Mouse (Mus musculus): ENCODE measurements around the gene Zfp628. TPM values are rescaled to one million over a fixed set of nuclear protein-coding genes. Genes with fewer than 3 reads are reported as not detected.

Zfp628 gene
- polyA plus RNA-seq, 1 experiment from 2014 or later = 3.9 TPM

DNA sequence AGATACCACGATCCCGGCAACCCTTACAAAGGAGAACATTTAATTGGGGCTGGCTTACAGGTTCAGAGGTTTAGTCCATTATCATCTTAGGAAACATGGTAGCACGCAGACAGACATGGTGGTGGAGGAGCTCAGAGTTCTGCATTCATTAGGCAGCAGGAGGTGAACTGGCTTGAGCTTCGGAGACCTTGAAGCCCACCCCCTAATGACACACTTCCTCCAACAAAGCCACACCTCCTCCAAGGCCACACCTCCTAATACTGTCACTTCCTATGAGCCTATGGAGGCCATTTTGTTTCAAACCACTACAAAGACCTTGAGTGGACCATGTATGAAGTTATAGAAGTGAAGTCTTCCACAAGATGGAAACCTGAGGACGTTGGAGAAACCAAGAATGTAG, 2.8 kb upstream of the Zfp628 start:
- no peak overlapping the region for H3K4me2 ChIP-seq (ENCODE audit: low read length)
- peaks cover 8% of the 10 kb centered on the region; the same call in 1 of the 2 replicates for H3K4me1 ChIP-seq (replicated peaks; ENCODE audit: insufficient read depth, low read length)
- no peak for TF ChIP-seq CTCF (IDR thresholded peaks at IDR 0.05; ENCODE audit: low read depth)
- H3K27ac ChIP-seq = no peak overlapping the region
- H3K9ac ChIP-seq (ENCODE audit: low read depth, low read length) = no peak overlapping the region
- no peak overlapping the region for H3K4me3 ChIP-seq (replicated peaks; ENCODE audit: low read depth, low read length)
- no peaks in the 10 kb centered on the region for H3K36me3 ChIP-seq (ENCODE audit: insufficient read depth, low read length)
- H3K27me3 ChIP-seq (ENCODE audit: insufficient read depth, low read length) = no peaks in the 10 kb centered on the region
- H3K9me3 ChIP-seq (replicated peaks; ENCODE audit: low read length) = no peaks in the 10 kb centered on the region
- no peak for ATAC-seq (replicated peaks; ENCODE audit: low FRiP score, low read depth)
- peak; percentile 24 for DNase-seq (ENCODE audit: low spot score)
- WGBS = 75% methylated on average over 5 of the region's 5 CpGs

GRCm38 (mm10) chr7:4915669-4916416, 826 bp downstream of the Zfp628 start:
- WGBS = 6% methylated on average over 14 of the region's 14 CpGs
- DNase-seq (ENCODE audit: low spot score) = peak; percentile 84
- Histone ChIP-seq H3K27ac (peak overlapping the region; percentile 97), H3K4me1 (replicated peaks; ENCODE audit: insufficient read depth, low read length) (peaks cover 8% of the 10 kb centered on the region; the same call in 1 of the 2 replicates), H3K4me2 (ENCODE audit: low read length) (peak overlapping the region; percentile 79), H3K27me3 (ENCODE audit: insufficient read depth, low read length) (no peaks in the 10 kb centered on the region), H3K9me3 (replicated peaks; ENCODE audit: low read length) (no peaks in the 10 kb centered on the region), H3K4me3 (replicated peaks; ENCODE audit: low read depth, low read length) (peak overlapping the region; percentile 79), H3K36me3 (ENCODE audit: insufficient read depth, low read length) (peaks cover 31% of the 10 kb centered on the region), H3K9ac (ENCODE audit: low read depth, low read length) (peak overlapping the region; percentile 88)
- no peak for TF ChIP-seq CTCF (IDR thresholded peaks at IDR 0.05; ENCODE audit: low read depth)
- peak; percentile 30; the same call in 1 of the 2 replicates for ATAC-seq (replicated peaks; ENCODE audit: low FRiP score, low read depth)

DNA sequence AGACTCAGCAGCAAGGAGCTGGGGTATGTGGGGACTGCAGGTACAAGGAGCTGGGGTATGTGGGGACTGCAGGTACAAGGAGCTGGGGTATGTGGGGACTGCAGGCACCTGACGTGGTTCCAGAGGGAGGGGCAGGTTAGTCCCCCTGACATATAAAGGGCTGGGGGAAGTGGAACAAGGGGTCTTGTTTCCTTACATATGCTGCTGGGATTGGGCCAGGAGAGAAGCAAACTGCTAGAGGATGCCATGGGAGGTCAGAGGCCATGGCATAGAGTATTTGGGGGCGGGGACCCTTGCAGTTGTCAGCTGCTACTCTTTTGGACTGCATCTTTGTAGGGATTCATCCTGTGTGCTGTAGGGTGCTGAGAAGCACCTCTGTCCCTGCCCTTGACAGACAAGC, 2.5 kb downstream of the Zfp628 start:
- H3K36me3 ChIP-seq (ENCODE audit: insufficient read depth, low read length) = peaks cover 32% of the 10 kb centered on the region
- WGBS = 97% methylated on average over 2 of the region's 2 CpGs
- DNase-seq (ENCODE audit: low spot score) (no peak), ATAC-seq (replicated peaks; ENCODE audit: low FRiP score, low read depth) (no peak)
- no peak overlapping the region for H3K27ac ChIP-seq
- no peak overlapping the region for H3K4me2 ChIP-seq (ENCODE audit: low read length)
- H3K4me1 ChIP-seq (replicated peaks; ENCODE audit: insufficient read depth, low read length) = peaks cover 9% of the 10 kb centered on the region; the same call in 1 of the 2 replicates
- no peak overlapping the region for H3K9ac ChIP-seq (ENCODE audit: low read depth, low read length)
- no peaks in the 10 kb centered on the region for H3K27me3 ChIP-seq (ENCODE audit: insufficient read depth, low read length)
- no peak for TF ChIP-seq CTCF (IDR thresholded peaks at IDR 0.05; ENCODE audit: low read depth)
- H3K9me3 ChIP-seq (replicated peaks; ENCODE audit: low read length) = no peaks in the 10 kb centered on the region
- no peak overlapping the region for H3K4me3 ChIP-seq (replicated peaks; ENCODE audit: low read depth, low read length)

DNA sequence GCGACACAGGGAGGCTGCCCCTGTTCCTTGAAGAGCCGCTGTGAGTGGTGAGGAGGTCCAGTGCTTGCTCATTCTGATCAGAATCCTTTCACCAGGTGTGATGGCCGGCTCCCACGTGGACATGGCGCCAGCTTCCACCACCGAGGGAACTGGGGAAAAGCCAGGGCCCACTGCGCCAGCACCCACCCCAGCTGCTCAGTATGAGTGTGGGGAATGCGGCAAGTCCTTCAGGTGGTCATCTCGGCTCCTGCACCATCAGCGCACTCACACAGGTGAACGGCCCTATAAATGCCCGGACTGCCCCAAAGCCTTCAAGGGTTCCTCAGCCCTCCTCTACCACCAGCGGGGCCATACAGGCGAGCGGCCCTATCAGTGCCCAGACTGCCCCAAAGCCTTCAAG, 3.7 kb downstream of the Zfp628 start:
- H3K27me3 ChIP-seq (ENCODE audit: insufficient read depth, low read length) = no peaks in the 10 kb centered on the region
- no peak for ATAC-seq (replicated peaks; ENCODE audit: low FRiP score, low read depth)
- DNase-seq (ENCODE audit: low spot score) = no peak
- no peak overlapping the region for H3K4me3 ChIP-seq (replicated peaks; ENCODE audit: low read depth, low read length)
- no peak overlapping the region for H3K4me2 ChIP-seq (ENCODE audit: low read length)
- no peaks in the 10 kb centered on the region for H3K9me3 ChIP-seq (replicated peaks; ENCODE audit: low read length)
- peaks cover 32% of the 10 kb centered on the region for H3K36me3 ChIP-seq (ENCODE audit: insufficient read depth, low read length)
- H3K27ac ChIP-seq = no peak overlapping the region
- H3K4me1 ChIP-seq (replicated peaks; ENCODE audit: insufficient read depth, low read length) = peaks cover 21% of the 10 kb centered on the region
- H3K9ac ChIP-seq (ENCODE audit: low read depth, low read length) = no peak overlapping the region
- WGBS = 89% methylated on average over 15 of the region's 15 CpGs
- TF ChIP-seq CTCF (IDR thresholded peaks at IDR 0.05; ENCODE audit: low read depth) = no peak

- 87% methylated on average over 21 of the region's 21 CpGs for WGBS
- ATAC-seq (replicated peaks; ENCODE audit: low FRiP score, low read depth) = no peak
Measured at GRCm38 (mm10) chr7:4919096-4919495, 4.1 kb downstream of the Zfp628 start.

DNA sequence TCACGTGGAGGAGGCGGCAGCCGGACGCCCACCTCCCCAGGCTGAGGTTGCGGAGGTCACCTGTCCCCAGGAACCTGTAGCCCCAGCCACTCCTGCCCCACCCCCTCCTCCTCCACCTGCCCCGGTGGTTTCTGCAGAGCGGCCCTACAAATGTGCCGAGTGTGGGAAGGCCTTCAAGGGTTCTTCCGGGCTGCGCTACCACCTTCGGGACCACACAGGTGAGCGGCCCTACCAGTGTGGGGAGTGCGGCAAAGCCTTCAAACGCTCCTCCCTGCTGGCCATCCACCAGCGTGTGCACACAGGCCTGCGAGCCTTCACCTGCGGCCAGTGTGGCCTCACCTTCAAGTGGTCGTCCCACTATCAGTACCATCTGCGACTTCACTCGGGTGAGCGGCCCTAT, 5.0 kb downstream of the Zfp628 start:
- Histone ChIP-seq H3K9me3 (replicated peaks; ENCODE audit: low read length) (no peaks in the 10 kb centered on the region), H3K27ac (no peak overlapping the region), H3K27me3 (ENCODE audit: insufficient read depth, low read length) (no peaks in the 10 kb centered on the region), H3K9ac (ENCODE audit: low read depth, low read length) (no peak overlapping the region), H3K4me2 (ENCODE audit: low read length) (no peak overlapping the region), H3K4me3 (replicated peaks; ENCODE audit: low read depth, low read length) (no peak overlapping the region), H3K36me3 (ENCODE audit: insufficient read depth, low read length) (peaks cover 32% of the 10 kb centered on the region), H3K4me1 (replicated peaks; ENCODE audit: insufficient read depth, low read length) (peaks cover 31% of the 10 kb centered on the region)
- WGBS = 85% methylated on average over 21 of the region's 21 CpGs
- TF ChIP-seq CTCF (IDR thresholded peaks at IDR 0.05; ENCODE audit: low read depth) = no peak
- ATAC-seq (replicated peaks; ENCODE audit: low FRiP score, low read depth) (no peak), DNase-seq (ENCODE audit: low spot score) (no peak)

More at GRCm38 (mm10) chr7:4919096-4919495, 4.1 kb downstream of the Zfp628 start:
- Histone ChIP-seq H3K4me3 (replicated peaks; ENCODE audit: low read depth, low read length) (no peak overlapping the region), H3K9me3 (replicated peaks; ENCODE audit: low read length) (no peaks in the 10 kb centered on the region), H3K36me3 (ENCODE audit: insufficient read depth, low read length) (peaks cover 32% of the 10 kb centered on the region), H3K4me1 (replicated peaks; ENCODE audit: insufficient read depth, low read length) (peaks cover 25% of the 10 kb centered on the region), H3K4me2 (ENCODE audit: low read length) (no peak overlapping the region), H3K9ac (ENCODE audit: low read depth, low read length) (no peak overlapping the region), H3K27me3 (ENCODE audit: insufficient read depth, low read length) (no peaks in the 10 kb centered on the region), H3K27ac (no peak overlapping the region)
- no peak for DNase-seq (ENCODE audit: low spot score)
- no peak for TF ChIP-seq CTCF (IDR thresholded peaks at IDR 0.05; ENCODE audit: low read depth)

Measured in kidney, postnatal 0 days (tissue).